Mouse (Mus musculus): ENCODE data around the gene Myrip.

- TF ChIP-seq CTCF (IDR thresholded peaks at IDR 0.05; ENCODE audit: extremely low read depth, insufficient read depth, low read length) (no peak), POLR2A (IDR thresholded peaks at IDR 0.05; ENCODE audit: extremely low read depth, insufficient read depth, low read length) (no peak)
Measured at GRCm38 (mm10) chr9:120295527-120295926, 5.8 kb upstream of the Myrip start.

Data from cortical plate, adult 2 months (tissue).